ENCODE assay signal across 17 mouse cellular contexts in genomic region chr9:40272822-40273221, GRCm38 (mm10). TPM values are rescaled to one million over a fixed set of nuclear protein-coding genes. Genes with fewer than 3 reads are reported as not detected.
DNase-seq lines count a peak whose midpoint lies in the region; ATAC-seq lines count a peak whose summit lies in the region.
"Had no signal": no experiment of that assay in that cellular context is flagged by ENCODE, and none has a peak within 500 bp of the region (broad histone marks: within the 10 kb centered on the region; RNA-seq: fewer than 3 reads in every experiment).

No protein-coding gene starts in this region.

- 88% methylated on average over 7 of the region's 7 CpGs for WGBS in hindbrain, embryonic 14.5 days
- 87% methylated on average over 7 of the region's 7 CpGs for WGBS in hindbrain, embryonic 11.5 days
- WGBS in neural tube, embryonic 12.5 days = 91% methylated on average over 7 of the region's 7 CpGs
- 83% methylated on average over 7 of the region's 7 CpGs for WGBS in midbrain, embryonic 16.5 days

- H3K9me3 ChIP-seq in hindbrain, embryonic 14.5 days (ENCODE audit: control insufficient read depth, low read length) = no peaks in the 10 kb centered on the region
- no peaks in the 10 kb centered on the region for H3K9me3 ChIP-seq in hindbrain, embryonic 11.5 days (ENCODE audit: control insufficient read depth, low read length)
- H3K9me3 ChIP-seq in neural tube, embryonic 12.5 days = no peaks in the 10 kb centered on the region
- no peaks in the 10 kb centered on the region for H3K9me3 ChIP-seq in midbrain, embryonic 16.5 days (replicated peaks; ENCODE audit: control insufficient read depth, low read length, poor library complexity, severe bottlenecking)
- H3K9me3 ChIP-seq: heart, embryonic 15.5 days; kidney, embryonic 15.5 days; limb, embryonic 12.5 days; liver, embryonic 12.5 days had no signal

- no peaks in the 10 kb centered on the region for H3K27me3 ChIP-seq in hindbrain, embryonic 14.5 days (ENCODE audit: control insufficient read depth, insufficient read depth, low read length)
- H3K27me3 ChIP-seq in hindbrain, embryonic 11.5 days (ENCODE audit: control insufficient read depth, insufficient read depth, low read length) = no peaks in the 10 kb centered on the region
- H3K27me3 ChIP-seq in neural tube, embryonic 12.5 days (replicated peaks) = no peaks in the 10 kb centered on the region; the same call in 1 of the 2 replicates
- no peaks in the 10 kb centered on the region for H3K27me3 ChIP-seq in midbrain, embryonic 16.5 days (ENCODE audit: control insufficient read depth, insufficient read depth, low read depth, low read length)

- H3K36me3 ChIP-seq in hindbrain, embryonic 14.5 days (replicated peaks; ENCODE audit: control insufficient read depth, insufficient read depth) = peaks cover 17% of the 10 kb centered on the region; the same call in 1 of the 2 replicates
- no peaks in the 10 kb centered on the region for H3K36me3 ChIP-seq in hindbrain, embryonic 11.5 days (ENCODE audit: control insufficient read depth, insufficient read depth, low read length)
- H3K36me3 ChIP-seq in neural tube, embryonic 12.5 days = no peaks in the 10 kb centered on the region
- peaks cover 9% of the 10 kb centered on the region for H3K36me3 ChIP-seq in midbrain, embryonic 16.5 days (ENCODE audit: control insufficient read depth, insufficient read depth, low read length)
- H3K36me3 ChIP-seq: heart, embryonic 15.5 days; kidney, embryonic 15.5 days; limb, embryonic 12.5 days; liver, embryonic 12.5 days had no signal

- H3K27ac ChIP-seq in hindbrain, embryonic 14.5 days = no peak overlapping the region
- H3K27ac ChIP-seq in hindbrain, embryonic 11.5 days (ENCODE audit: low read depth, low read length) = no peak overlapping the region
- no peak overlapping the region for H3K27ac ChIP-seq in neural tube, embryonic 12.5 days
- no peak overlapping the region for H3K27ac ChIP-seq in midbrain, embryonic 16.5 days (ENCODE audit: low read length)
- H3K27ac ChIP-seq: heart, embryonic 15.5 days; kidney, embryonic 15.5 days; limb, embryonic 12.5 days; liver, embryonic 12.5 days had no signal

- no peak for DNase-seq in hindbrain, embryonic 14.5 days (ENCODE audit: low spot score)
- DNase-seq in hindbrain, embryonic 11.5 days (ENCODE audit: low spot score) = no peak
- DNase-seq in neural tube, embryonic 10.5 days (ENCODE audit: extremely low spot score, low spot score) = no peak
- DNase-seq in yolk sac, embryonic 10.5 days (ENCODE audit: low spot score) = no peak
- no peak for DNase-seq in kidney, postnatal 14 days
- DNase-seq: cerebellum, adult 2 months; gastrocnemius, postnatal 36 days; heart, postnatal 4 days; lung, embryonic 14.5 days; thymus, postnatal 14 days had no signal

- H3K9ac ChIP-seq in hindbrain, embryonic 14.5 days = no peak overlapping the region
- no peak overlapping the region for H3K9ac ChIP-seq in hindbrain, embryonic 11.5 days (ENCODE audit: low read depth, low read length)
- H3K9ac ChIP-seq in neural tube, embryonic 12.5 days = no peak overlapping the region
- H3K9ac ChIP-seq in midbrain, embryonic 16.5 days (ENCODE audit: low read depth, low read length) = no peak overlapping the region
- H3K9ac ChIP-seq: heart, embryonic 15.5 days; kidney, embryonic 15.5 days; limb, embryonic 12.5 days; liver, embryonic 12.5 days; lung, embryonic 14.5 days had no signal

- peak overlapping the region; percentile 70 for H3K4me3 ChIP-seq in hindbrain, embryonic 14.5 days (replicated peaks; ENCODE audit: low read length)
- H3K4me3 ChIP-seq in hindbrain, embryonic 11.5 days (ENCODE audit: low read depth, low read length) = no peak overlapping the region
- H3K4me3 ChIP-seq in neural tube, embryonic 12.5 days = peak overlapping the region; percentile 5; the same call in 1 of the 2 replicates
- H3K4me3 ChIP-seq in midbrain, embryonic 16.5 days (ENCODE audit: low read depth, low read length) = no peak overlapping the region
- H3K4me3 ChIP-seq: heart, embryonic 15.5 days; kidney, embryonic 15.5 days; limb, embryonic 12.5 days; liver, embryonic 12.5 days had no signal

- H3K4me1 ChIP-seq in hindbrain, embryonic 14.5 days (replicated peaks; ENCODE audit: control insufficient read depth, insufficient read depth, low read length) = peaks cover 39% of the 10 kb centered on the region
- H3K4me1 ChIP-seq in hindbrain, embryonic 11.5 days (replicated peaks; ENCODE audit: control insufficient read depth, insufficient read depth, low read length) = 0 out of 2 replicates have a peak, but pooled peaks cover 4% of the 10 kb centered on the region
- H3K4me1 ChIP-seq in neural tube, embryonic 12.5 days = peaks cover 13% of the 10 kb centered on the region; the same call in 1 of the 2 replicates
- H3K4me1 ChIP-seq in midbrain, embryonic 16.5 days (ENCODE audit: control insufficient read depth, insufficient read depth, low read length) = peaks cover 33% of the 10 kb centered on the region

- ATAC-seq in hindbrain, embryonic 14.5 days (ENCODE audit: low FRiP score) = no peak
- no peak for ATAC-seq in hindbrain, embryonic 11.5 days (ENCODE audit: low FRiP score)
- no peak for ATAC-seq in neural tube, embryonic 12.5 days (ENCODE audit: low FRiP score, low read depth)
- no peak for ATAC-seq in midbrain, embryonic 16.5 days
- ATAC-seq: intestine, embryonic 16.5 days; liver, embryonic 12.5 days had no signal

- peak overlapping the region; percentile 72 for H3K4me2 ChIP-seq in hindbrain, embryonic 14.5 days (replicated peaks)
- no peak overlapping the region for H3K4me2 ChIP-seq in hindbrain, embryonic 11.5 days (replicated peaks; ENCODE audit: low read depth, low read length)
- peak overlapping the region; percentile 80 for H3K4me2 ChIP-seq in neural tube, embryonic 12.5 days (replicated peaks)
- H3K4me2 ChIP-seq in midbrain, embryonic 16.5 days (ENCODE audit: low read length) = peak overlapping the region; percentile 72
- H3K4me2 ChIP-seq: heart, embryonic 15.5 days; kidney, embryonic 15.5 days; limb, embryonic 12.5 days; liver, embryonic 12.5 days; lung, embryonic 14.5 days had no signal

RNA-seq across cellular contexts. Expression of gene Scn3b, which starts 3.8 kb away (rescaled TPM):
- polyA plus RNA-seq in hindbrain, embryonic 14.5 days (2014; fragmentation: Nextera tagmentation; extraction: Ambion mirVana) = 168 and 194 TPM in 2 replicates
- 22.5 and 23.5 TPM in 2 replicates for polyA plus RNA-seq in hindbrain, embryonic 11.5 days (2014; fragmentation: Nextera tagmentation; extraction: Ambion mirVana)
- polyA plus RNA-seq in neural tube, embryonic 12.5 days (2016; fragmentation: Nextera tagmentation; extraction: Ambion mirVana) = 53.8 and 61.0 TPM in 2 replicates
- 188 and 194 TPM in 2 replicates for polyA plus RNA-seq in midbrain, embryonic 16.5 days (2015; fragmentation: Nextera tagmentation; extraction: Ambion mirVana)

Comparison
In these comparisons a context has a peak if more than half of its experiments do, and no peak if none do; other contexts are left out.
1. H3K4me3 ChIP-seq: peak in hindbrain, embryonic 14.5 days (single experiment) and neural tube, embryonic 12.5 days (single experiment); none in hindbrain, embryonic 11.5 days (single experiment) and midbrain, embryonic 16.5 days (single experiment).